Mouse (Mus musculus): ENCODE measurements at regions not wholly inside any gene's neighbourhood (a gene's known extent, or its start where the extent isn't known, plus 50 kb on each side); places are given as distances from the start of the nearest gene placed in this dataset.
"Not testable (repeated sequence)": the region's sequence is repeated elsewhere in the genome, so short reads cannot be mapped to it uniquely, and the experiment has no call there.

DNA sequence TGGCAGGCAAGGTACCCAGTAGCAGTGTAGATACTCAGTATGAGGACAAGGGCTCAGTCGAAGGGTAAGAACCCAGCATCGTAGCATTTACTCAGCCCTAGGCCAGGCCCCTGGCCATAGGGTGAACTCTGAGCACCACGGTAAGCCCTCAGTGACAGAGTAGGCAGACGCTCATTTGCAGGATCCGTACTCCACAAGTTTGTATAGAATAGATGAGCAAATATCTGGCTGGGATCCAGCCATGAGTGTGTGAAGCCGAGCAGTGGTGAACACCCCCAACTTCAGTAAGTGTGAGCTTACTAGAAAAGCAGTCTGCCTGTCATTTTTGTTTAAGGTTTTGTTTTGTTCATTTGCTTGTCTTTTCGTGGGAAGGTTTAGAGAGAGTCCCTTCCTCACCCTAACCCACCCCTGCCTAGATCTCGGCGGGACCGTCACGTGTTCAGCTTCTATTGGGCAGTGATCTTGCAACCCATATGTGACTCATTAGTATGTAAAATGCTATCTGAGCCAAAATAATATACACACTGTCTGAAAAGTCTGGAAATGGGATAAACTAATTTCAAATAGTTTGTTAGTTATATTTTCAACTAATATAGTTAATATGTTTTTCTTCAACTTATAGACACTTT is 76.3 kb downstream of the Gm5447 start:
- DNase-seq (ENCODE audit: low read depth, low spot score) = no peak

- DNase-seq (ENCODE audit: low read depth, low spot score) = not testable (repeated sequence)
Measured at GRCm38 (mm10) chr13:31051586-31051985, 77.6 kb downstream of the Gm5447 start.

GRCm38 (mm10) chr13:31054356-31054755 is 80.4 kb downstream of the Gm5447 start:
- no peak for DNase-seq (ENCODE audit: low read depth, low spot score)

DNA sequence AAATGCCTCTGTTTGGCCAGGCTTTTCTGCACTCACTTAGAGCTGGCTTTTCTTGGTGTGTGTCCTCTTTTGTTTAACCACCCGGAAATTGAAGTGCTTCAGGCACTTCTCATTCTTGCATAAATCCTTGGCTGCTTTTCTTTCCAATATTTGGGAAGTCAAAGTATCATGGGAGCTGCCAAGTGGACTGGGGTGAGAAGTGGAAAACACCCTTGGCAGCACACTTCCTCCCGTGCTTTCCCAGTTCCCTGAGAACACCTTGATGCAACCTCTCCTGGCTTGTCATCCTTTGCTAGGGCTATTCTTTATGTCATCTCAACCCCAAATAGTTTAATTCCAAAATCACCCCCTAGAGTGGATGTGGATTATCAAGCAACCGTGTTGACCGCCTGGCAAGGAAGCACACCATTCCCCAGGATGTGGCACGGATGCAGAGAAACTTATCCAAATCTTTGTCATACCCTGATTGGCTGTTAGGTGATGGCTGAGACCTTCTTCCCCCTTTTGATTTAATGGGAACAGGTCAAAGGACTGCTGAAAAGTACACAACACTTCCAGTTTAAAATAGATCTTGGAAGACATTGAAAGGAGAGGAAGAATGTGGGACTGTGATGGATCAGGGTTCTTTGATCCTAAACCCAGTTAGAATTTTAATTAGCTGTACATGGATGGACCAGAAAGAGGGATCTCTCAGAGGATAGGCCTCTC is 81.5 kb downstream of the Gm5447 start:
- no peak for DNase-seq (ENCODE audit: low read depth, low spot score)

GRCm38 (mm10) chr13:31056154-31056871 is 82.3 kb downstream of the Gm5447 start:
- no peak for DNase-seq (ENCODE audit: low read depth, low spot score)

DNA sequence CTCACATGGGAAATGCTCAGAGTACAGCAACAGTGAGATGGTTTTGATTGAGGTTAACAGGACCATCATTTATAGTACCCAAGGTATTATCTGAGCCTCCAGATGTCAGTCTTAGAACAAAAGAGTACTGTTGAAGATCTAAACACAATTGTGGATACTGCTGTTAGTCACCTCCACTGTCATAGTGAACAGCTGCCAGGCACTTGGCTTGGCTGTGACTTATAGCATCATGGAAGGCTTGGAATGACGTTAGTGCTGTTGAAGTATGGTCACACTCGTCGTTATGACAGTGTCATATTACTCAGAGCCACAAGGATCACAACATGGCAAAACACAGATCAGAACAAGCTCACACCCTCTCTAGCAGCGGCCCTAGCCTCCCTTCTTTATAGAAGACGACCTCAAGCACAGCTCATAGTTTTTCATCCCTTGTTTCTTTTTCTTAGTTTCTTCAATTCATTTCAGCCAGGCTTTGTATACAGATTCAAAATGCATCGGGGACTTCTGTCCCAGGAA is 87.0 kb downstream of the Gm5447 start:
- no peak for DNase-seq (ENCODE audit: low read depth, low spot score)

- DNase-seq (ENCODE audit: low read depth, low spot score) = no peak
Measured at GRCm38 (mm10) chr13:31068343-31068742, 94.3 kb downstream of the Gm5447 start.

- DNase-seq (ENCODE audit: low read depth, low spot score) = no peak
Measured at GRCm38 (mm10) chr13:31076541-31076940, 102.5 kb downstream of the Gm5447 start.

- DNase-seq (ENCODE audit: low read depth, low spot score) = no peak
Measured at GRCm38 (mm10) chr13:31078751-31079150, 104.7 kb downstream of the Gm5447 start.

DNA sequence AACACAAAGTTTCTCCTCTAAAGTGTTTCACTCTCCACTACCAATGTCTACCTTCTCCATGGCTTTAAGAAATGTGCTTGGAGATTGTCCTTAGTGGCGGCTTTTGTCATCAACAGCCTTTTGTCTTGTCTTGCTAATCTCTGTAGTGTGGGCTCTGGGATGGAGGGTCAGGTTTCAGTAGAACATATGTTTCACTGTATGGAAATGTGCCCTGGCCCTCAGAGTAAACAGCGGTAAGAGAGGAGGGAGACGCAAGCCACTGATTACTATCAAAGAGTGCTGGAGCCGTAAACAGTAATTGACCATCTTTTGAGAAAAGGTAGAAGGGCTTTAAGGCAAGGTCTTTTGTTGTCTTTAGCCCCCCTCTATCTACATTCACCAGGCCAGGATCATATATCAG is 106.2 kb downstream of the Gm5447 start:
- DNase-seq (ENCODE audit: low read depth, low spot score) = no peak

DNA sequence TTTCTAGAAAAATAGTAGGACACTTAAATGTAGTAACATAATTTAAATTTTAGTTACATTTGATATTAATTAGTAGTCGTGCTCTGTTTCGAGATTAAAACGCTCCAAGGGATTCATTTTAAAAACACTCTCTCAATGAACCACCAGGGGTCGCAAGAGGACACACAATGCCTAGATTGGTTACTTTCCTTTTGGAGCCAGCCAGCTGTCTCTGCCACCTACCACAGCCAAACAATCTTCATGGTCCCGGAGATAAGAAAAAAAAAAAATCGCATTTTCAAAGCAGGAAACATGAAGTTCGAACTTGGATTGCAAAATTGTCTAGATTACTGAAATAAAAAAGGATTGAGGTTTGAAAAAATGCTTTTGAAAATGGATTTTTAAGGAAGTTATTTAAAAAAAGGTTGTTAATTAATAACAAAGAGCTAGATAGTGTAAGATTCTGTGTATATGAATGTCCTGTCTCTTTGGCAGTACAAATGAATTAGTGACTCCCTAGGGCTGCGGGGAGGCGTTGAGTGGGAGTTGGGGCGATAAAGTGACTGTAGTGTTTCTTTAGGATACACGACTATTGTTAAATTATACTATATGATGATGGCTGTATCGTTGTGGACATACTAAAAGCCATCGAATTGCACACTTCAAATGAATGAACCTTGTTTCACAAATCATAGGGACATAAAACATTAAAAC is 108.6 kb downstream of the Gm5447 start:
- peak; percentile 61 for DNase-seq (ENCODE audit: low read depth, low spot score)

- DNase-seq (ENCODE audit: low read depth, low spot score) = no peak
Measured at GRCm38 (mm10) chr13:31101051-31101450, 127.0 kb downstream of the Gm5447 start.

DNA sequence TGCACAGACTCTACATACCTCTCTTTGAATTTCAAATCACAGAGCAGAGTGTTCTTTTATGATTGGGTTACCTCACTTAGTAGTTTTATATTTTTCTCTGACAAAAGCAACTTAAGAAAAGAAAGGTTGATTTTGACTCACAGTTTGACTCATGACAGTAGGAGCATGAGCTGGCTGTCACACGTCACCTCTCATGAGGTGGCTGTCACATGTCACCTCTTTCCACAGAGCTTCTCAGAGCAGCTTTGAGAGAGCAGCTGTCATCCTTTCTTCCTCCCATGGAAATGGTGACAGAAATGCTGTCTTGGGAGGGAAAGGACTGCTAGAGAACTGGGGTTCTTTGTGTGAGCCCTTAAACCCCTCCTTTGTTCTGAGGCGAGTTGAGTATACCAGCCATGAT is 133.4 kb downstream of the Gm5447 start:
- no peak for DNase-seq (ENCODE audit: low read depth, low spot score)

DNA sequence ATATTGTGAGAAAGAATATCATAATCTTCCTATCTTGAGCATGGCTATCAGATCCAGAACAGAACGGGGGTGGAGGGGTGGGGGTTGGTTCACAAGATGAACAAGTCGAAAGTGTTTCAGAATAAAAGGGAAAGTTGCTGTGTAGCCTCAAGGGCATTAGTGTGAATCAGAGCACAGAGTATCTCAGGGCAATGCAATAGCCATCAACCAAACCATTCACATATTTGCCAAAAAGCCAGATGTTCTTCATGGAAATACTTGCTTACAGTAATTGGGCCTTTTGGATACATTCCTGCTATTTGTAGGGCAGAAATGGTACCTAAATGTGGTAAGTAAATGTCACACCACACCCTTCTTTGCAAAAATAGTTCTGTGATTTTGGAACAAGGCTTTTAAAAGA is 135.2 kb downstream of the Gm5447 start:
- DNase-seq (ENCODE audit: low read depth, low spot score) = no peak

- DNase-seq (ENCODE audit: low read depth, low spot score) = no peak
Measured at GRCm38 (mm10) chr13:31122689-31123088, 148.7 kb downstream of the Gm5447 start.

DNA sequence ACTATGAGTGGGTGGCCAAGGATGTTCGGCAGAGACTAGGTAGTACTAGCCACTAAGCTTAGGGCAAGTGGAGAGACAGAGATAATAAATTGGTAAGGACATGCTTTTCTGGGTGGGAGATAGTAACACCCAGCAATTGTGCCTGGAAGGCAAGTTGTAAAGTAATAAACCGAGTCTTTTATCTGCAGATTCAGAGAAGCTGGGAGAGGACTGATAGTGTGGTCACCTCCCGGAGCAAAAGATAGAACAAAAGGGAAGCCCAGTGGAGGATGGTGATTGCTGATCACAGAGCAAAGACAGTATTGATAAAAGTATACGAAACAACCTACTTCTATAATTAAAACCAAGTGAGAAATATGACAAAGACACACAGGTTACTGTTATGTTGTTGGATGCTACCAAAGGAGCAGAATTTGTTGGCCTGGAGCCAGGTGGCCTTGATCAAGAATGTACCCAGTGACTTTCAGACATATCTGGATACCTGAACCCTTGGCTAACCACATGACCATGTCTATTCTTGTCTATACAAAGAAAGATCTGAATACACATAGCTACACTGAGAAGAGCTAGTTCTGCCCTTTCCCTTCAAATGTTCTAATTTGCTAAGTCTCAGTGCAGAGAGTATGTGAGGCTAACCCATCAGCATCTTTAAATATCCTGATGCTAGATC is 150.7 kb downstream of the Gm5447 start:
- DNase-seq (ENCODE audit: low read depth, low spot score) = no peak

DNA sequence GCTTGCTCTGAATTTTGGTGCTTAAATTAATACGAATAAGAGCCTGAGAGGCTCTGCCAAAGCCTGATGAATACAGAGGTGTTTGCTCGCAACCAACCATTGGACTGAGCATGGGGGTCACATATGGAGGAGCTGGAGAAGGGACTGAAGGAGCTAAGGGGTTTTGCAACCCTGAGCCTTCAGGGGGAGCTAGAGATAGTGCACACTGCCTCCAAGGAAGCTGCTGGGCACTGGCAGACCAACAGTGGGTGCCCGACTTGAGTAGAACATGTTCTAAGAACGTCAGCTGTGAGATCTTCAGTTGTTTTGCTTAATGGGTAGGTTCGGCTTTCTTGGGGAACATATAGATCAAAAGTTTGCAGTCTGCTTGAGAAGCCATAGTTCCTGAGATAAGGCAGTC is 158.5 kb downstream of the Gm5447 start:
- no peak for DNase-seq (ENCODE audit: low read depth, low spot score)

- DNase-seq (ENCODE audit: low read depth, low spot score) = no peak
Measured at GRCm38 (mm10) chr13:31139686-31140085, 165.7 kb downstream of the Gm5447 start.

- no peak for DNase-seq (ENCODE audit: low read depth, low spot score)
Measured at GRCm38 (mm10) chr13:31147323-31147722, 173.3 kb downstream of the Gm5447 start.

DNA sequence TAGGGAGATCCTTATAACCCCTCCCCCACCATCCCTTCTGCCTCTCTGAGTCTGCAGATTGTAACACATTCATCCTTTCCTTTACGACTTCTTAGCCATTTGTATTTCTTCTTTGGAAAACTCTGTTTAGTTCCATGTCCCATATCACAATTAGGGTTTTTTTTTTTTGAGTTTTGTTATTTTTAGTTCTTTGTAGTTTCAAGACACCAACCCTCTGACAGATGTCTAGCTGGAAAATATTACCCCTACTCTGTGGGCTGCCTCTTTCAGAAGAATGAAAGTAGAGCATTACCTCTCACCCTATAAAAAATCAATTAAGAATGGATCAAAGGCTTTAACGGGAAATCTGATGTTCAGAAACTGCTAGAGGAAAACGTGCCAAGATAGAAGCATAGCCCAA is 180.1 kb downstream of the Gm5447 start:
- DNase-seq (ENCODE audit: low read depth, low spot score) = no peak

DNA sequence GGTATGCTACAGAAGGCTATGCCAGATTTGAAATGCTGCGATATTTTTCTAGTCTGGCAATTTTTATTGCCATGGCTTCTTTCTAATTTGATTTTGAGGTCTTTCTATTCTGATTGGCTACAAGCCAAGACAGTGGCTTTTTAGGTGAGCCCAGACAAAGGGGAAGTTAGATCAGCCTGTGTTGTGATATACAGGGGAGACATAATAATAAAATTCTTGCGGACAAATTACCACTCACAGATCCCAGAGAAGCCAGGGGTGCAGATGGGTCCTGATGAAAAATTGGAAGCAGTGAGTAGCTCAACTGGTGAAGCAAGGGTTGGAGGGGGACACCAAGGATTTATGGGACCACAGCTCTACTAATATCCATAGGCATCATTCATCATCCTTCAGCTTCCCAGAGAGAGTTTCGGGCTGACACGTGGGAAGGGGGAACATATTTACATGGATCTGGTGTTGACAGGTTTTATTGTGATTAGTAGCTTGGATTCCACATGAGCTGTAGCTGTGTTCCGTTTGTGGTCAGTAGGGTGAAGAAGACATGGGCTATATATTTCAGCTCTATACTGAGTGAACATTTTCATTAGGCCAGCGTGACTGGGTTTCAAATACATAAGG is 190.0 kb downstream of the Gm5447 start:
- DNase-seq (ENCODE audit: low read depth, low spot score) = no peak

All from retina, postnatal 7 days (tissue).